Mouse (Mus musculus) MEL (cell line): Measurements from ENCODE around the gene Kif19a.

Experiments used
- CHD2 ChIP-seq: IDR thresholded peaks from 2 replicates; pipeline ENCODE4 v1.6.1; 2011; ENCODE audit warnings: low read length, improper control_type of control experiment
- CTCF ChIP-seq, 3 experiments: IDR thresholded peaks in 2 of 3; conservative IDR thresholded peaks in 1 of 3; 2 replicates each; pipeline ENCODE4 v1.5.1; 2011 to 2012; ENCODE audit warnings: low read length in 3 of 3, low read depth in 2 of 3, mild to moderate bottlenecking in 2 of 3, improper control_type of control experiment in 1 of 3, inconsistent platforms in 1 of 3, mixed read lengths in 1 of 3, moderate library complexity in 1 of 3; ENCODE audit not compliant: control insufficient read depth in 1 of 3, insufficient read depth in 1 of 3, poor library complexity in 1 of 3, severe bottlenecking in 1 of 3
- GABPA ChIP-seq: IDR thresholded peaks from 2 replicates; pipeline ENCODE4 v1.6.1; 2012; ENCODE audit warnings: low read depth, mild to moderate bottlenecking, inconsistent platforms, low read length, improper control_type of control experiment, moderate library complexity
- GATA1 ChIP-seq: IDR thresholded peaks from 2 replicates; pipeline ENCODE4 v1.6.1; 2011; ENCODE audit warnings: low read depth, low read length, improper control_type of control experiment
- HCFC1 ChIP-seq: IDR thresholded peaks from 2 replicates; pipeline ENCODE4 v1.6.1; 2012; ENCODE audit warnings: low read depth, mild to moderate bottlenecking, inconsistent platforms, low read length, improper control_type of control experiment, moderate library complexity
- MAZ ChIP-seq: IDR thresholded peaks from 2 replicates; pipeline ENCODE4 v1.6.1; 2012; ENCODE audit warnings: low read depth, mild to moderate bottlenecking, inconsistent platforms, low read length, improper control_type of control experiment
- MEF2A ChIP-seq: IDR thresholded peaks from 2 replicates; pipeline ENCODE4 v1.6.1; 2014; ENCODE audit warnings: low read depth, mild to moderate bottlenecking, inconsistent platforms, low read length, improper control_type of control experiment; ENCODE audit not compliant: poor library complexity, insufficient replicate concordance, severe bottlenecking; ENCODE audit errors: extremely low read depth
- POLR2A ChIP-seq, 2 experiments: IDR thresholded peaks; 2 replicates each; pipeline ENCODE4 v1.6.1; 2011 to 2012; ENCODE audit warnings: low read length in 2 of 2, mild to moderate bottlenecking in 2 of 2, control low read depth in 1 of 2, improper control_type of control experiment in 1 of 2, low read depth in 1 of 2, moderate library complexity in 1 of 2; ENCODE audit not compliant: control insufficient read depth in 1 of 2, insufficient read depth in 1 of 2, poor library complexity in 1 of 2
- RAD21 ChIP-seq: IDR thresholded peaks from 2 replicates; pipeline ENCODE4 v1.6.1; 2011; ENCODE audit warnings: mild to moderate bottlenecking, low read depth, low read length, improper control_type of control experiment
- TCF12 ChIP-seq: IDR thresholded peaks from 2 replicates; pipeline ENCODE4 v1.6.1; 2014; ENCODE audit warnings: low read depth, mild to moderate bottlenecking, inconsistent platforms, low read length, improper control_type of control experiment, moderate library complexity
- USF2 ChIP-seq, 2 experiments: IDR thresholded peaks; 2 replicates each; pipeline ENCODE4 v1.6.1; 2011 to 2012; ENCODE audit warnings: improper control_type of control experiment in 2 of 2, low read length in 2 of 2, borderline replicate concordance in 1 of 2, inconsistent platforms in 1 of 2, low read depth in 1 of 2, mild to moderate bottlenecking in 1 of 2; ENCODE audit not compliant: insufficient read depth in 1 of 2
- ZKSCAN1 ChIP-seq: IDR thresholded peaks from 2 replicates; pipeline ENCODE4 v1.6.1; 2012; ENCODE audit warnings: low read depth, mild to moderate bottlenecking, inconsistent platforms, low read length, improper control_type of control experiment, moderate library complexity
- ZMIZ1 ChIP-seq: IDR thresholded peaks from 2 replicates; pipeline ENCODE4 v1.6.1; 2012; ENCODE audit warnings: low read depth, mild to moderate bottlenecking, inconsistent platforms, low read length, improper control_type of control experiment, moderate library complexity

GRCm38 (mm10) chr11:114790841-114791240 lies 25.7 kb downstream of the Kif19a start:
- TF ChIP-seq POLR2A (IDR thresholded peaks at IDR 0.05; ENCODE audit: control insufficient read depth in 1 of 2, insufficient read depth in 1 of 2, low read depth in 1 of 2, low read length in 2 of 2, poor library complexity in 1 of 2) (no peak), GATA1 (no peak), HCFC1 (no peak), CTCF (IDR thresholded peaks at IDR 0.05 in 2 of 3, conservative IDR thresholded peaks at IDR 0.05 in 1 of 3; ENCODE audit: control insufficient read depth in 1 of 3, insufficient read depth in 1 of 3, low read depth in 2 of 3, low read length in 3 of 3, poor library complexity in 1 of 3, severe bottlenecking in 1 of 3) (no peak), ZMIZ1 (no peak), MEF2A (no peak), ZKSCAN1 (no peak), TCF12 (no peak), CHD2 (no peak), GABPA (no peak), MAZ (no peak), USF2 (IDR thresholded peaks at IDR 0.05; ENCODE audit: borderline replicate concordance in 1 of 2, insufficient read depth in 1 of 2, low read depth in 1 of 2, low read length in 2 of 2) (no peak), RAD21 (no peak)
